Mouse (Mus musculus) monocyte, adult 2 months (primary cell): ENCODE data around the gene Lgals4.

ENCODE experiments used
- DNase-seq, 2 experiments: peaks; one replicate each; pipeline ENCODE4 v3.0.0; 2022; ENCODE audit warnings: low spot score in 2 of 2, low read depth in 1 of 2

The Lgals4 gene

GRCm38 (mm10) chr7:28808221-28808941 is 25.3 kb upstream of the Lgals4 start, which contains the start of gene Hnrnpl:
Hnrnpl (plus strand) TSS chr7:28808541.
- DNase-seq: peak in 1 of 2 experiments; percentile 32

DNA sequence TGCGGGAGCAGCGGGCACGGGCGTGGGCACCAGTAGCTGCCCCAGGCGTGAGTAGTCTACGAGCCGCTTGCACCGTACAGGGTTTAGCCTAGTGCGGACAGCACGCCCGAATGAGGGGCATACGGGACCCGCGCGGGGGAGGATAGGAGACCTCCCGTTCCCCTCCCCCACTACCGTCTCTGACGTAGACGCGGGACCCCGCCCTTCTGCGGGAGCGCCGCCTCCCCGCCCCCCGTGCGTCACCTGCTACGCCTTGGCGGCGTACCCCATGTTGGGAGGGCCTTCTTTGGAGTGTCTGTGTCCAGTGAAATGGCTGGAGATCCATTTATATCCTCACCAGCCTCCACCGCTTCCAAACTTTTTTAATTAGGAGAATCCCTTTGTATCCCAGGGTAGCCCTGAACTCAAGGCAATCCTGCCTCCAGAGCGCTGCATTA is 24.7 kb upstream of the Lgals4 start:
- peak; percentile 78 to 89 for DNase-seq

GRCm38 (mm10) chr7:28809401-28810089 is 24.1 kb upstream of the Lgals4 start:
- peak in 1 of 2 experiments; percentile 57 for DNase-seq

- DNase-seq: peak; percentile 99 to 100
Observed at GRCm38 (mm10) chr7:28810107-28811066, 23.3 kb upstream of the Lgals4 start.

DNA sequence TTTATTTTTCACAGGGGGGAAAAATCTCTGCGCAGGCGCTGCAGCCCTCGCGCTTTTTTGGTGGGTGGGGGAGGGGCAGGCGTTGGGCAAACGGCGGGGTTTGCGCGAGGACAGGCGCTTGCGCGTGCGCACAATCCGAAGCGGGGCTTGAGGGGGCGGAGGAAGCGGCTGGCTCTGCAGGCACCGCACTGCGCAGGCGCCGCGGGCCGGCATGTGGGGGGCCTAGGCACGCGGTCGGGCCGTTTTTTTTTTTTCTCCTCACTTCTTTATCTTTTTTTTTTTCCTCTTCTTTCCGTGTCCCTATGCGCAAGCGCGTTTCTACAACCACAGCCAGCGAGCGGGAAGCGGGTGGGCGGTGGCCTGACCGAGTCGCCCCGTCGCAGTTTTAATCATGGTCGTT is 22.4 kb upstream of the Lgals4 start:
- peak; percentile 52 to 75 for DNase-seq

DNA sequence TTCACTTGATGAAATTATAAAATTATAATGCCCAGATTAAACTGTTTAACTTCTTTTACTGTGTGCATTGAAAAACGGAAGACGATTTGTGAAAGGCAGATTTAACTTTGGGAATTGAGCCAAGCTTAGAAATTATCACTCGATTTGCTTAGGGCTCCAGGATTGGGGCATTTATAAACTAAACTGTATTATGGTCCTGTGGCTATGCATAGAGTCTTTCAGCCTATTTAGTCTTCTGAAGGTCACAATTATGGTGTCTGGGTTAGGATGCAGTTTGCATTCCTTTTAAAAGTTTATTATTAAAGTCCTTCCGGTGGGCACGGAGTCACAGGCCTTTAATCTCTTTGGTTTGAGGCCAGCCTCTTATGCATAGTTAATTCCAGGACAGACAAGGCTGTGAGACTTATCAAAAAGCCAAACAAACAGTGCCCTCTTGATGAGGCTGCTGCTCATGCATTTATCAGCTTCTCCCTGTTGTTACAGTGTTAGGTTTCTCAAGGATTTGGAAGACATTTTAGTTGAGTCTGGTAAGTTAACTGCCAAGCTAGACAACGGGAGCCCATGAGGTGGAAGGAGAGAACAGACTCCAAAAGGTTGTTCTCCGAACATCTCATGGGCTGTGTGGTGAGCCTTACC is 21.9 kb upstream of the Lgals4 start:
- no peak for DNase-seq

DNA sequence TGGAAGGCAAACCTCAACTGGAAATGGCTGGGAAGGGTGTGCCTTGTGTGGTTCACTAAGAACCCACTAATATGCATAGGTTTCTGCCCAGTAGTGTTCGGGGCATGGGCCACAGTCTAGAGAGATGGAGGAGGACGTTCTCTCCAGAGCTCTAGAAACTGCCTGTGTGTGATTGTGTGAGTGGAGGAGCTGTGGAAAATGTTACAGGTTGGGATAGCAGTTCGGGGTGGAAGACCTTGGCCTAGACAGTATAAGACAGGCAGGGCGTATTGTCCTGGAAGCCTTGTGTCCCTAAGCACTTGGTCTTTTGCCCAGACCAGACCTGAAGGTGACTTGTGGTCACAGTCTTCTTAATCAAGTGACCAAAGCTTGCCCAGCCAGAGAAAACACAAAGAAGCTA is 21.2 kb upstream of the Lgals4 start:
- DNase-seq: no peak

DNA sequence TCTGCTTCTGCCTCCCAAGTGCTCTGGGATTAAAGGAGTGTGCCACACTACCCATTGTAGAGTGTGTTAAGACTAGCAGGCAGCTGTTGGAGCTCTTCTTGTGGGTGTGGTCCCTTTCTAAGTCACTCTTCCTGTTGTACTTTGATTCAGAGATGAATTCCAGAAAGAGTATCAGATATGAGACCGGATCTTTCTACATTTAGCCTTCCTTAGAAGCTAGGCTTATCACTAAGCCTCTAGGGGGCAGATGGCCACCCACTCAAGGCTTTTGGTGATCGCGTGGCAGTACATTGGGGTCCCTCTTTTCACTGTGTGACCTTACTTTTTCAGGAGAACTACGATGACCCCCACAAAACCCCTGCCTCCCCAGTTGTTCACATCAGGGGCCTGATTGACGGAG is 20.7 kb upstream of the Lgals4 start:
- no peak for DNase-seq

GRCm38 (mm10) chr7:28814306-28815034 is 19.2 kb upstream of the Lgals4 start:
- no peak for DNase-seq

DNA sequence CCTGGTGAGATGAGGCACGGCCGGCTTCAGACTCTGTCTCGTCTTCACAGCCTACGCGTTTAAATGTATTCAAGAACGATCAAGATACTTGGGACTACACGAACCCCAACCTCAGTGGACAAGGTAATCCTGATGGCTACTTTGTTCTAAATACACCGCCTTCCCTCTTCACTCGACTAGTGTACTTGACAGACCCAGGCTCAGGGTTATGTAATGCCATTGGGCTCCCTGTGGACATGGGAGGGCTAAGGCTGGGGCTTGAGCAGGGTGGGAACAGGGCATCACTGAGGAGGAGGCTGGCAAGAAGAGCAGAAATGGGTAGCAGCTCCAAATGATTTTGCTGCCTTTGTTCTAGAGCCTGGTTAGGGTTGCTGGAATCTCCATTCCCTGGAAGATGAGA is 18.4 kb upstream of the Lgals4 start:
- DNase-seq: no peak

DNA sequence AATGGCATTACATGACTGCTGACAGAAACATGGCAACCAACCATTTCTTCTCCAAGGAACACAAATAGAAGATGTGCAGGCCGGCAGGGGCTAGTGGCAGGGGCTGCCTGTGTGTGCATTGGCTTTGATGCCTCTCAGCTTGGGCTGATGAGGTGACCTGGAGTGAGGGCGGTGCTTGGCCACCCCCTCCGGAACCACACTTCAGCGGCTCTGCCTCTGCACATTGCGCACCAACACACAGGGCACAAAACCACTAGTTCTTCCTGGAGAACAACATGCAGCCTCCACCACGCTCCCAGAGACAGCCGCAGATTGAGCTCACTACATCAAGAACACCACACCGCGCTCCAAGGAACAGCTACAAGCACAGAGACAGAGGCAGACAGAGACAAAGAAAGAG is 17.5 kb upstream of the Lgals4 start:
- no peak for DNase-seq

DNA sequence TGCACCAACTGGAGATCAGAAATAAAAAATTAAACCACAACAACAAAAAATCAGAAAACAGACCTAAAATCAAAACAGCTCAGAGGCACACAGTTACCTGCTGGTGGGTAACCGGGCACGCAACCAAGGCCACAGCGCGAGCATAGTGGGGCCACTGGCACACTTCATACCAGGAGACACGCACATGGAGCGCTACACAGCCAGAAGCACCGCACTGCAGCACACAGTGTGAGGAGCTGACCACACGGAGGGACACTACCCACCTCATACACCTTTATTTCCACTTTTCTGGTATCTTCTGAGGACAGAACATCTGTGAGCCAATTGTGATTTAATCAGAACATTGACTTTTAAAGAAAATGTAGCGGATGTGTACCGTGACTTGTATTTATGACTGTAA is 16.7 kb upstream of the Lgals4 start:
- no peak for DNase-seq

DNA sequence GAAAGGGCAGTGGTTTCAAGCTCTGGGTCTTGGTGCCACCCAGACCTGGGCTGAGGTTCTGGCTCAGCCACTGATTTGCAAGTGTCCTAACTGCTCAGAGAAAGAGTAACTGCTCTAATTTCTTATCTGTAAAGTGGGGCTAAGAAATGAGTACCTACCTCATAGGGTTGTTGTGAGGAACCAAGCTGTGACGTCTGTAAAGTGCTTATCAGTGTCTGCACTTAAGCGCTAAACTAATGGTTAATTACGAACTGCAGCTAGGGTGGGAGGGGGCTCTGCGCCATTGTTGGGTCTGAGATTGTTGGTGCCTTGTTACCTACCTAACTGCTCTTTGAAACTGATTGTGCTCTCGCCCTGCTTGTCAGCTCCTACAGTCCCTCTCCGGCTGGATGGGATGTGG is 16.1 kb upstream of the Lgals4 start:
- no peak for DNase-seq

DNA sequence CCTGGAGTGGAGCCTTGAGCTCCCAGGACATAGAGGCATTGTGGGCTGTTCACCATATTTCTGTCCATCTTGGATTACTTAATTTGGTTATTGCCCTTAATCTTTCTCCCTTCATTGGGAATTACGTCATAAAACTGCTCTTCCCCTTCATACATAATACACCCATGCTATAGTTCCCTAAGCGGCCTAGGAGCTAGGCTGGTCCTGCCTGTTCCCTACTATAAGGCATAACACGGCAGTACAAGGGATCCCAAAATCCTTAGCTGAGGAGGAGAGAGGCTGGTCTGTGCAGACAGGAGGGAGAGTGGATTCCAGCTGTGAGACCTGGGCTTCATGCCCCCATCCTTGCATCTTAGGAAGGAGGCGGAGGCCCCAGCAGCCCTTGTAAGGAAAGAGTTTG is 15.7 kb upstream of the Lgals4 start:
- DNase-seq: no peak

DNA sequence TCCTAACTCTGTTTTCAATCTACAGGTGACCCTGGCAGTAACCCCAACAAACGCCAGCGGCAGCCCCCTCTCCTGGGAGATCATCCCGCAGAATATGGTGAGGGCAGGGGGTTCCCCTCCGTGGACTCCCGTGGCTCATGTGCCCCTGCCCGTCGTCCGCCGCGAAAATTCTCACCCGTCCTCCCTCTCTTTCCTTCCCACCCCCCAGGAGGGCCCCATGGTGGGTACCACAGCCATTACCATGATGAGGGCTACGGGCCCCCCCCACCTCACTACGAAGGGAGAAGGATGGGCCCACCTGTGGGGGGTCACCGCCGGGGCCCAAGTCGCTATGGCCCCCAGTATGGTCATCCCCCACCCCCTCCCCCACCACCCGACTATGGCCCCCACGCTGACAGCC is 15.2 kb upstream of the Lgals4 start:
- no peak for DNase-seq

GRCm38 (mm10) chr7:28818861-28819452 is 14.7 kb upstream of the Lgals4 start:
- DNase-seq: no peak

GRCm38 (mm10) chr7:28819571-28819970 is 14.1 kb upstream of the Lgals4 start:
- DNase-seq: no peak

DNA sequence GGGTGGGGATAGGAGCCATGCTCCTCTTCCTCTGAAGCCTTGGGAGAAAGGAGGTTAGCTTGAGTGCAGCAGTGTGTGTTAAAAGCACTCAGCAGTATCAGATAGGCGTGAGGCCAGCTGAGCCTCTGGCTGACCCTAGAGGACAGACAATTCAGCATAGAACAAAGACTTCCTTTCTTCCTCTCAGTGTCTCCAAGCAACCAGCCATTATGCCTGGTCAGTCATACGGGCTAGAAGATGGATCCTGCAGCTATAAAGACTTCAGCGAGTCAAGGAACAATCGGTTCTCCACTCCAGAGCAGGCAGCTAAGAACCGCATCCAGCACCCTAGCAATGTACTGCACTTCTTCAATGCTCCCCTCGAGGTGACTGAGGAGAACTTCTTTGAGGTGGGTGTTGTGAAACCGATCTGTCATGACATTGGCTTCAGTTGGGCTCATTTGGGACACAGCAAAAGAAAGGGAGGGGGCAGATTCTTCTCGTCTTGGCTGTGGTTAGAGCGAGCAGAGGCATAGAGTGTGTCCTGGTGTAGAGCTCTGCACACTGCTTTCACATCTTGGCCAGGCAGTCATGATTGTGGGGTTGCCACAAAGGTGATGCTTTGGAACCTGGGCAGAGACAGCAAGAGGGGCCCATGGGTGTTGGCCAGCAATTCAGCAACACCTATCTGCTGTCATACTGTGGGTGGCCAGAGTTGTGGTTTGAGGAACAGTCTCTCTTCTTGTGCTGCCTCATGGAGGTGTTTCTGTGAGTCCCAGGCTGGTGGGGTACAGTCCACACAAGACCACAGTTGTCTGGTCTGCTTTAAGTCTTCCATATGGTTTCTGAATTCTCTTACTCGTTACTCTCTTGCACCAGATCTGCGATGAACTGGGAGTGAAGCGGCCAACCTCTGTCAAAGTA is 13.0 kb upstream of the Lgals4 start:
- DNase-seq: no peak

- no peak for DNase-seq
Observed at GRCm38 (mm10) chr7:28821261-28821831, 12.3 kb upstream of the Lgals4 start.
